Mouse (Mus musculus) MEL (cell line): ENCODE measurements around the gene Cage1. TPM values are rescaled to one million over a fixed set of nuclear protein-coding genes. Genes with fewer than 3 reads are reported as not detected.
A peak's percentile ranks its signal among the peaks of the same experiment; 100 is the strongest.

Experiments
- DNase-seq: peaks from one replicate; pipeline ENCODE4 v3.0.0; 2011; ENCODE audit warnings: low read depth, low spot score
- H3K27ac ChIP-seq: 2 replicates; pipeline ENCODE4 v1.5.1; 2012; ENCODE audit warnings: low read depth, mild to moderate bottlenecking, control low read depth, low read length, moderate library complexity; ENCODE audit not compliant: control insufficient read depth
- H3K27me3 ChIP-seq, 2 experiments: fragments of 150-350 bp in 1 of 2; sonication (generic) in 1 of 2; 2 replicates each; pipeline ENCODE4 v1.6.1; 2012; ENCODE audit warnings: low read length in 2 of 2, mild to moderate bottlenecking in 2 of 2, improper control_type of control experiment in 1 of 2, moderate library complexity in 1 of 2; ENCODE audit not compliant: insufficient read depth in 2 of 2, control insufficient read depth in 1 of 2
- H3K36me3 ChIP-seq, 2 experiments: 2 replicates each; pipeline ENCODE4 v1.6.1; 2012 to 2014; ENCODE audit warnings: low read length in 2 of 2, improper control_type of control experiment in 1 of 2, inconsistent platforms in 1 of 2, mild to moderate bottlenecking in 1 of 2; ENCODE audit not compliant: insufficient read depth in 2 of 2, control insufficient read depth in 1 of 2
- H3K4me1 ChIP-seq, 2 experiments: fragments of 150-350 bp in 1 of 2; sonication (generic) in 1 of 2; 2 replicates each; pipeline ENCODE4 v1.6.1; 2012; ENCODE audit warnings: low read length in 2 of 2, improper control_type of control experiment in 1 of 2, mild to moderate bottlenecking in 1 of 2; ENCODE audit not compliant: insufficient read depth in 2 of 2, control insufficient read depth in 1 of 2
- H3K4me3 ChIP-seq, 2 experiments: fragments of 150-350 bp in 1 of 2; sonication (generic) in 1 of 2; 2 replicates each; pipeline ENCODE4 v1.5.1; 2012; ENCODE audit warnings: low read depth in 2 of 2, low read length in 2 of 2, mild to moderate bottlenecking in 2 of 2, moderate library complexity in 2 of 2, control low read depth in 1 of 2, improper control_type of control experiment in 1 of 2; ENCODE audit not compliant: control insufficient read depth in 1 of 2, insufficient read depth in 1 of 2
- H3K79me2 ChIP-seq: 2 replicates; pipeline ENCODE4 v1.6.1; 2012; ENCODE audit warnings: mild to moderate bottlenecking, low read length, moderate library complexity; ENCODE audit not compliant: control insufficient read depth, poor library complexity, insufficient read depth
- H3K9ac ChIP-seq: 2 replicates; pipeline ENCODE4 v1.6.1; 2012; ENCODE audit warnings: low read depth, mild to moderate bottlenecking, control low read depth, low read length, moderate library complexity; ENCODE audit not compliant: control insufficient read depth, poor library complexity, severe bottlenecking
- H3K9me3 ChIP-seq: fragments of 150-350 bp; sonication (generic); replicated peaks from 2 replicates; pipeline ENCODE4 v1.6.1; 2012; ENCODE audit warnings: mild to moderate bottlenecking, low read length, improper control_type of control experiment, moderate library complexity; ENCODE audit not compliant: insufficient read depth
- CHD2 ChIP-seq: IDR thresholded peaks from 2 replicates; pipeline ENCODE4 v1.6.1; 2011; ENCODE audit warnings: low read length, improper control_type of control experiment
- CTCF ChIP-seq, 3 experiments: IDR thresholded peaks in 2 of 3; conservative IDR thresholded peaks in 1 of 3; 2 replicates each; pipeline ENCODE4 v1.5.1; 2011 to 2012; ENCODE audit warnings: low read length in 3 of 3, low read depth in 2 of 3, mild to moderate bottlenecking in 2 of 3, improper control_type of control experiment in 1 of 3, inconsistent platforms in 1 of 3, mixed read lengths in 1 of 3, moderate library complexity in 1 of 3; ENCODE audit not compliant: control insufficient read depth in 1 of 3, insufficient read depth in 1 of 3, poor library complexity in 1 of 3, severe bottlenecking in 1 of 3
- ELF1 ChIP-seq: IDR thresholded peaks from 2 replicates; pipeline ENCODE4 v1.6.1; 2014; ENCODE audit warnings: low read depth, mild to moderate bottlenecking, inconsistent platforms, low read length, improper control_type of control experiment, moderate library complexity
- ETS1 ChIP-seq: IDR thresholded peaks from 2 replicates; pipeline ENCODE4 v1.6.1; 2012; ENCODE audit warnings: low read depth, mild to moderate bottlenecking, inconsistent platforms, low read length, improper control_type of control experiment, moderate library complexity
- GATA1 ChIP-seq: IDR thresholded peaks from 2 replicates; pipeline ENCODE4 v1.6.1; 2011; ENCODE audit warnings: low read depth, low read length, improper control_type of control experiment
- JUND ChIP-seq: IDR thresholded peaks from 2 replicates; pipeline ENCODE4 v1.6.1; 2011; ENCODE audit warnings: low read depth, mild to moderate bottlenecking, improper control_type of control experiment, low read length
- MEF2A ChIP-seq: IDR thresholded peaks from 2 replicates; pipeline ENCODE4 v1.6.1; 2014; ENCODE audit warnings: low read depth, mild to moderate bottlenecking, inconsistent platforms, low read length, improper control_type of control experiment; ENCODE audit not compliant: poor library complexity, insufficient replicate concordance, severe bottlenecking; ENCODE audit errors: extremely low read depth
- MYB ChIP-seq: IDR thresholded peaks from 2 replicates; pipeline ENCODE4 v1.6.1; 2011; ENCODE audit warnings: mild to moderate bottlenecking, low read depth, low read length, improper control_type of control experiment
- POLR2AphosphoS2 ChIP-seq: IDR thresholded peaks from 2 replicates; pipeline ENCODE4 v1.6.1; 2011; ENCODE audit warnings: low read length, improper control_type of control experiment
- RAD21 ChIP-seq: IDR thresholded peaks from 2 replicates; pipeline ENCODE4 v1.6.1; 2011; ENCODE audit warnings: mild to moderate bottlenecking, low read depth, low read length, improper control_type of control experiment
- RCOR1 ChIP-seq: IDR thresholded peaks from 2 replicates; pipeline ENCODE4 v1.6.1; 2012; ENCODE audit warnings: low read depth, mild to moderate bottlenecking, inconsistent platforms, low read length, improper control_type of control experiment
- SMC3 ChIP-seq: IDR thresholded peaks from 2 replicates; pipeline ENCODE4 v1.6.1; 2011; ENCODE audit warnings: low read depth, low read length, improper control_type of control experiment
- TAL1 ChIP-seq: IDR thresholded peaks from 2 replicates; pipeline ENCODE4 v1.6.1; 2012; ENCODE audit warnings: mild to moderate bottlenecking, inconsistent platforms, low read length, moderate library complexity, mixed read lengths
- TBP ChIP-seq: IDR thresholded peaks from 2 replicates; pipeline ENCODE4 v1.8.0; 2011; ENCODE audit warnings: low read depth, low read length, improper control_type of control experiment
- TCF12 ChIP-seq: IDR thresholded peaks from 2 replicates; pipeline ENCODE4 v1.6.1; 2014; ENCODE audit warnings: low read depth, mild to moderate bottlenecking, inconsistent platforms, low read length, improper control_type of control experiment, moderate library complexity
- USF1 ChIP-seq: IDR thresholded peaks from 2 replicates; pipeline ENCODE4 v1.6.1; 2014; ENCODE audit warnings: low read depth, mild to moderate bottlenecking, inconsistent platforms, low read length, improper control_type of control experiment, moderate library complexity
- USF2 ChIP-seq, 2 experiments: IDR thresholded peaks; 2 replicates each; pipeline ENCODE4 v1.6.1; 2011 to 2012; ENCODE audit warnings: improper control_type of control experiment in 2 of 2, low read length in 2 of 2, borderline replicate concordance in 1 of 2, inconsistent platforms in 1 of 2, low read depth in 1 of 2, mild to moderate bottlenecking in 1 of 2; ENCODE audit not compliant: insufficient read depth in 1 of 2
- ZC3H11A ChIP-seq: IDR thresholded peaks from 2 replicates; pipeline ENCODE4 v1.6.1; 2012; ENCODE audit warnings: low read depth, mild to moderate bottlenecking, inconsistent platforms, low read length, improper control_type of control experiment
- ZMIZ1 ChIP-seq: IDR thresholded peaks from 2 replicates; pipeline ENCODE4 v1.6.1; 2012; ENCODE audit warnings: low read depth, mild to moderate bottlenecking, inconsistent platforms, low read length, improper control_type of control experiment, moderate library complexity
- polyA plus RNA-seq, 2 experiments: library from polyadenylated mRNA; stranded (reverse) in 1 of 2; unstranded in 1 of 2; fragments of >175 nt in 1 of 2; fragments of >200 nt in 1 of 2; gene quantifications; 2 replicates each; pipeline versions ENCODE4 v1.2.1 to v1.2.4; 2012; ENCODE audit warnings: low replicate concordance in 2 of 2, low read depth in 1 of 2; ENCODE audit not compliant: insufficient read length in 2 of 2, insufficient read depth in 1 of 2, missing spikeins in 1 of 2
- total RNA-seq: library from RNA; depleted of rRNA; stranded (reverse); fragments of 300-350 nt; gene quantifications from 2 replicates; pipeline ENCODE4 v1.2.3, GENCODE M21; 2012

The Cage1 gene
- total and polyA plus RNA-seq, 3 experiments, result 0.78 to 1.0 TPM; not detected in 1

DNA sequence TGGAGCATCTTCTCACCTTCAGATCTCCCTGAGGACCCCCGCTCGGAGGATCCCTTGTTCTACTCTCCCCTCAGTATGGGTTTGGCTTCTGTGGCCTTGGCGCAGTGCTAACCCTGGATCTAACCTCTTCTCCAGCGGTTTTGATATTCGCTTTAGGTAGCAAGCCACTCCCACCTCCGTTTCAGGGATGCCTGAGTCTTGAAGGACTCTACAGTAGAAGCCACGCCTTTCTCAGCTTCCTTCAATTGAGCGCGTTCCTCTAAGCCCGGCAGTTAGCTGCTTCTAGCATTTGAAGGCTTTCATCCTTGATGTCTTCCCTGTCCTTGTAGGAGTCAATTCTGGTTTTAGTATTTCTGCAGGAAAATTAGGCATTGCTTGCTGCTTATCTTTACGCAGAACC, 40.2 kb upstream of the Cage1 start:
- H3K27me3 ChIP-seq, result peaks cover 0 to 2% of the 10 kb centered on the region in 2 experiments; a peak in 1 of 4 replicates
- H3K36me3 ChIP-seq, result peaks cover 0 to 6% of the 10 kb centered on the region in 2 experiments; a peak in 2 of 4 replicates
- H3K4me1 ChIP-seq, result peaks cover 0 to 12% of the 10 kb centered on the region in 2 experiments; a peak in 2 of 4 replicates
- no peak for TF ChIP-seq RAD21
- no peak for TF ChIP-seq GATA1
- no peak for TF ChIP-seq ZC3H11A
- no peak for TF ChIP-seq MEF2A
- no peak for TF ChIP-seq CHD2
- TF ChIP-seq ZMIZ1, result no peak
- no peak for TF ChIP-seq POLR2AphosphoS2
- no peak for TF ChIP-seq CTCF (IDR thresholded peaks at IDR 0.05 in 2 of 3, conservative IDR thresholded peaks at IDR 0.05 in 1 of 3; ENCODE audit: control insufficient read depth in 1 of 3, insufficient read depth in 1 of 3, low read depth in 2 of 3, low read length in 3 of 3, poor library complexity in 1 of 3, severe bottlenecking in 1 of 3)
- TF ChIP-seq ETS1, result no peak
- TF ChIP-seq USF2 (IDR thresholded peaks at IDR 0.05; ENCODE audit: borderline replicate concordance in 1 of 2, insufficient read depth in 1 of 2, low read depth in 1 of 2, low read length in 2 of 2), result no peak
- TF ChIP-seq SMC3, result no peak
- TF ChIP-seq JUND, result no peak
- no peak for TF ChIP-seq ELF1
- H3K9ac ChIP-seq, result no peak overlapping the region
- H3K27ac ChIP-seq, result no peak overlapping the region
- DNase-seq, result peak; percentile 59
- H3K79me2 ChIP-seq, result no peaks in the 10 kb centered on the region
- H3K4me3 ChIP-seq, result no peak overlapping the region
- H3K9me3 ChIP-seq, result no peaks in the 10 kb centered on the region

GRCm38 (mm10) chr13:38074404-38074803, 37.5 kb upstream of the Cage1 start:
- TF ChIP-seq ZMIZ1, result no peak
- TF ChIP-seq USF2 (IDR thresholded peaks at IDR 0.05; ENCODE audit: borderline replicate concordance in 1 of 2, insufficient read depth in 1 of 2, low read depth in 1 of 2, low read length in 2 of 2), result no peak
- TF ChIP-seq USF1, result no peak
- no peak for TF ChIP-seq MYB
- no peak for TF ChIP-seq CTCF (IDR thresholded peaks at IDR 0.05 in 2 of 3, conservative IDR thresholded peaks at IDR 0.05 in 1 of 3; ENCODE audit: control insufficient read depth in 1 of 3, insufficient read depth in 1 of 3, low read depth in 2 of 3, low read length in 3 of 3, poor library complexity in 1 of 3, severe bottlenecking in 1 of 3)
- TF ChIP-seq TAL1, result no peak
- TF ChIP-seq GATA1, result no peak
- no peak for TF ChIP-seq TCF12
- TF ChIP-seq TBP, result no peak
- TF ChIP-seq RCOR1, result no peak
- H3K4me3 ChIP-seq, result no peak overlapping the region
- no peaks in the 10 kb centered on the region for H3K79me2 ChIP-seq
- H3K27ac ChIP-seq, result no peak overlapping the region
- H3K36me3 ChIP-seq, result peaks cover 0 to 6% of the 10 kb centered on the region in 2 experiments; a peak in 2 of 4 replicates
- no peak for DNase-seq
- H3K27me3 ChIP-seq, result peaks cover 0 to 2% of the 10 kb centered on the region in 2 experiments; a peak in 1 of 4 replicates
- no peaks in the 10 kb centered on the region for H3K9me3 ChIP-seq
- peaks cover 0 to 9% of the 10 kb centered on the region in 2 experiments; a peak in 2 of 4 replicates for H3K4me1 ChIP-seq
- no peak overlapping the region for H3K9ac ChIP-seq
